Mouse (Mus musculus) midbrain, embryonic 15.5 days (tissue): Measurements from ENCODE around the gene Htr2c. TPM values are rescaled to one million over a fixed set of nuclear protein-coding genes. Genes with fewer than 3 reads are reported as not detected.

Source experiments
- ATAC-seq: fragments of 200-750 bp; cut with Nextera tagmentation; replicated peaks from 2 replicates; pipeline ENCODE4 v1.8.0; 2017; ENCODE audit warnings: moderate TSS enrichment
- H3K27ac ChIP-seq: fragments of 300-500 bp; sonication (generic); 2 replicates; pipeline ENCODE4 v1.5.1; 2015; ENCODE audit warnings: mild to moderate bottlenecking, inconsistent platforms
- H3K27me3 ChIP-seq: fragments of 300-500 bp; sonication (generic); replicated peaks from 2 replicates; pipeline ENCODE4 v1.6.1; 2015; ENCODE audit warnings: inconsistent platforms
- H3K36me3 ChIP-seq: fragments of 300-500 bp; sonication (generic); replicated peaks from 2 replicates; pipeline ENCODE4 v1.6.1; 2015; ENCODE audit warnings: inconsistent platforms
- H3K4me1 ChIP-seq: fragments of 300-500 bp; sonication (generic); 2 replicates; pipeline ENCODE4 v1.6.1; 2015; ENCODE audit warnings: inconsistent platforms
- H3K4me2 ChIP-seq: fragments of 300-500 bp; sonication (generic); 2 replicates; pipeline ENCODE4 v1.6.1; 2015; ENCODE audit warnings: inconsistent platforms, mild to moderate bottlenecking, moderate library complexity
- H3K4me3 ChIP-seq: fragments of 300-500 bp; sonication (generic); 2 replicates; pipeline ENCODE4 v1.5.1; 2015; ENCODE audit warnings: mild to moderate bottlenecking, inconsistent platforms
- H3K9ac ChIP-seq: fragments of 300-500 bp; sonication (generic); 2 replicates; pipeline ENCODE4 v1.6.1; 2015; ENCODE audit warnings: mild to moderate bottlenecking, inconsistent platforms
- H3K9me3 ChIP-seq: fragments of 300-500 bp; sonication (generic); 2 replicates; pipeline ENCODE4 v1.6.1; 2016; ENCODE audit warnings: inconsistent platforms
- WGBS: fragments of 180-500 bp; shearing (Covaris S2); methylation state at CpG from one replicate; pipeline ENCODE4 v1.1.7; 2015; ENCODE audit warnings: mixed read lengths; 5-methylcytosine and 5-hydroxymethylcytosine counted together
- microRNA counts: library from miRNA; unstranded; fragments of <30 nt; microRNA quantifications from one replicate; lab custom pipeline; 2016
- microRNA-seq: library from miRNA; unstranded; fragments of <30 nt; microRNA quantifications from one replicate; pipeline ENCODE4, GENCODE M21; 2016
- polyA plus RNA-seq: library from polyadenylated mRNA; unstranded; fragments of >200 nt; fragmentation: Nextera tagmentation; extraction: Ambion mirVana; gene quantifications from 2 replicates; pipeline ENCODE4 v1.2.1, GENCODE M21; 2015

The Htr2c gene
- polyA plus RNA-seq, 1 experiment from 2014 or later = 6.1 TPM

DNA sequence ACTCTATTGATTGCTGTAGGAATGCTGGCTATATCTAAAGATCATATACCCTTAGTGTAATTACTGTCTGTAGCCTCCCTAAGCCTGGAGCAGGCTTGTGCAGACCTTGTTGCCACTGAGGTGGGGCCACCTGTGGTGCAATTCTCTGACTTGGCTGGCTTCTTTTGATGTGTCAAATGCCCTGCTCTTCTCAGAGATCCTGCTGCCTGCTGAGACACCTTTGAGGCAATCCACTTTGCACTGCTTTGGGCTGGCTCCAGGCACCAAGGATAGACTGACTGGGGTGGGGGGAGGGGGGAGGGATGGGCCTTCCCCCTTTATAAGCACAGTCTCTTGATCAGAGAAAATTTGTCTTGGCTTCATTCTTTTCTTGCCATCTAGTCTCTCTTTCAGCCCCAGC lies 252.9 kb downstream of the Htr2c start:
- no peaks in the 10 kb centered on the region for H3K27me3 ChIP-seq
- ATAC-seq = no peak

DNA sequence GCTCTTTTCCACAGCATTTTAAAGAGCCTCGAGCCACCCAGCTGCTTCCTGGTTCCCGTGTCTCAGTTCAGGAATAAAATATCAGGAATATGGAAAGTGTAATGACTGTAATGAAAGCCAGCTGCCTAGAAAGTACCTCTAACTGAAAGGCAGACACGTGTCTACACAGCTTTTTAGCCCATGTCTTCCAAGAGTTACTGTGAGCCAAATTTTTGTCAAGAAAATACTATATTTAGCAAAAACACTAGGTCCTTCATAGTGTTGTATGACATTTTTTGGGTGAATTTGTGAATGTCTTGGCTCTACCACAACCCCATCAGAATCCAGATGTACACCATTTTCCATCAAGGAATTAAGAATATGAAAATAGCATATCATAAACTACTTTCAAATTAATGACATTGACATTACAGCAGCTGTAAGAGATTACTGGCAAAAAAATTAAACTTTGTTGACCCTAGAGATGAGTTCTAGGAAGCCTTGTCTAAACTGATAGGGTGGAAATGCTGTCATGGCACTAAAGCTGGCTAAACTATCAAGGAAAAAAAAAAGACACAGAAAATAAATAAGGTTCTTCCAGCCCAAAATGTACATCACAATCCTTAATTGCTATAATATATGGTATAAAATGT lies 255.2 kb downstream of the Htr2c start:
- Histone ChIP-seq H3K4me3 (no peak overlapping the region), H3K27ac (no peak overlapping the region), H3K36me3 (no peaks in the 10 kb centered on the region), H3K4me2 (no peak overlapping the region), H3K27me3 (no peaks in the 10 kb centered on the region), H3K9ac (no peak overlapping the region), H3K9me3 (no peaks in the 10 kb centered on the region), H3K4me1 (no peaks in the 10 kb centered on the region)
- ATAC-seq = no peak
- WGBS = 76% methylated on average over 3 of the region's 3 CpGs

More for the DNA sequence above, 252.9 kb downstream of the Htr2c start:
- Histone ChIP-seq H3K9me3 (no peaks in the 10 kb centered on the region), H3K9ac (no peak overlapping the region), H3K4me1 (no peaks in the 10 kb centered on the region), H3K36me3 (no peaks in the 10 kb centered on the region), H3K4me3 (no peak overlapping the region), H3K4me2 (no peak overlapping the region), H3K27ac (no peak overlapping the region)

DNA sequence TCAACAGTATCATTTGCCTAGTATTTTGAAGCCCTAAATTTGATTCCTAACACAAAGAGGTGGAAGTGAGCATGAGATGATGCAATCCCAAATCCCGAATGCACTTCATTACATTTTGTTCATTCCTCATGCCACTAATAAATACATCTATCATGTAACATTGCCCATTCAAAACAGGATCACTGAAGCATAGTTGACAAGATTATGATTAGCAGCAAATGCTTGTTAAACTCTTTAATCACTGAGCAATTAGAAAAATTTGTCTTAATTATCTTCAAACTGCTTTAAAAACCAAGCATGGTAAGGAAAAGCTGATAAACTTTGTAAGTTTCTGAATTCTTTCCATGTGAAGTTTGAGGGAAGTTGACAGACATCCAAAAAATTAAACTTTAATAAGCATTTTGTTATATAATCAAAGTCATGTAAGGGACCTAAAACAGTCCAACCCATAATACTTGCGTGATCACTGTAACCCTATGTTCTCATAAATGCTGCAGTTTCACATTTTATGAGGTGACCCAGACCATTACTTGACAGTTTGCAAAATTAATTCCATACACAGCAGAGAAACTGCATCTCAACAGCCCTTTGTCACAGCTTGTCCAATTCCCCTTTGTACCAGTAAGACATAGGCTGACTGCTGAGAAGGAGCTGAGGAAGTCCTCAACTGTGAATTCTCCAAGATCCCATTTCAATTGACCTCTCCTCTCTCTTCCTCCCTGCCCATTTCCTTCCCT lies 276.7 kb downstream of the Htr2c start:
- WGBS = 71% methylated on average over 2 of the region's 2 CpGs
- Histone ChIP-seq H3K27ac (no peak overlapping the region), H3K4me2 (no peak overlapping the region), H3K4me3 (no peak overlapping the region), H3K9me3 (no peaks in the 10 kb centered on the region), H3K27me3 (no peaks in the 10 kb centered on the region), H3K9ac (no peak overlapping the region), H3K36me3 (no peaks in the 10 kb centered on the region), H3K4me1 (no peaks in the 10 kb centered on the region)
- no peak for ATAC-seq

MicroRNA genes within 50 kb of the gene (microRNA counts, 519-probe panel; counts per million panel counts)
- microRNA mmu-miR-448 (lab: Ali Mortazavi, UCI) (2,495 counts per million, percentile 49 among the panel's probes with 10 or more counts), microRNA mmu-miR-764-3p (lab: Ali Mortazavi, UCI) (2,048 counts per million, percentile 20 among the panel's probes with 10 or more counts), microRNA mmu-miR-764-5p (lab: Ali Mortazavi, UCI) (2,366 counts per million, percentile 41 among the panel's probes with 10 or more counts)

Small RNA genes lying within 50 kb of the gene (microRNA-seq; reads per million reads assigned to microRNA genes)
- gene Gm22650 (not detected), gene Gm24627 (not detected), gene Mir1264 (64.7 reads per million, percentile 50 among the genes with 10 or more reads in this experiment), gene Mir1298 (945 reads per million, percentile 79 among the genes with 10 or more reads in this experiment), gene Mir1912 (2.2 reads per million, percentile 7 among the genes with 10 or more reads in this experiment), gene Mir448 (145 reads per million, percentile 57 among the genes with 10 or more reads in this experiment), gene Mir764 (2.9 reads per million, percentile 12 among the genes with 10 or more reads in this experiment)
